Mouse (Mus musculus): ENCODE data around the gene Psmd13. TPM values are rescaled to one million over a fixed set of nuclear protein-coding genes. Genes with fewer than 3 reads are reported as not detected.

The Psmd13 gene
- polyA plus RNA-seq, 1 experiment: 43.0 TPM

GRCm38 (mm10) chr7:140914031-140914690 lies 32.4 kb downstream of the Psmd13 start:
- Histone ChIP-seq H3K36me3 (ENCODE audit: control insufficient read depth, insufficient read depth, low read length) (no peaks in the 10 kb centered on the region), H3K27ac (ENCODE audit: insufficient read depth, low read length) (no peak overlapping the region), H3K4me3 (ENCODE audit: extremely low read depth, insufficient read depth, insufficient read length) (no peak overlapping the region), H3K4me1 (ENCODE audit: control insufficient read depth, insufficient read depth, insufficient read length) (no peaks in the 10 kb centered on the region), H3K27me3 (ENCODE audit: control insufficient read depth, insufficient read depth, low read length) (no peaks in the 10 kb centered on the region)
- TF ChIP-seq CTCF (IDR thresholded peaks at IDR 0.05; ENCODE audit: extremely low read depth, insufficient read depth, insufficient read length, insufficient replicate concordance) (no peak), POLR2A (IDR thresholded peaks at IDR 0.05; ENCODE audit: low read depth, low read length) (no peak)
- 90% methylated on average over 8 of the region's 8 CpGs for WGBS
- no peak for DNase-seq (ENCODE audit: low read depth in 1 of 2, low spot score in 2 of 2)

DNA sequence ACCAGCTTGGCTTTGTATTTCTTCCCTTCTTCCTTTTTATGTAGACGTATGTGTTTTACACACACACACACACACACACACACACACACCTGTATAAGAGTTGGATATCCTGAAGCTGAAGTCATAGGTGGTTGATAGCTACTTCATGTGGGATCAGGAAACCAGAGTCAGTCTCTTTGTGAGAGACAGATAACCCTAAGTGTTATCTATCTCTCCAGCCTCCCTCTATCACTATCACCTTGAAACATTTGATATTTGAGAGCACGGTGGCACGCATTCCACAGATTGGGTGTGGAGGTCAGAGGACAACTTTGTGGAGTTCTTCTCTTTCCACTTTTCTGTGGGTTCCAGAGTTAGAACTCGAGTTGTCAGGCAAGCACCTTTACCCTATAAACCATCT lies 38.1 kb downstream of the Psmd13 start:
- no peak for DNase-seq (ENCODE audit: low read depth in 1 of 2, low spot score in 2 of 2)
- Histone ChIP-seq H3K27me3 (ENCODE audit: control insufficient read depth, insufficient read depth, low read length) (peaks cover 13% of the 10 kb centered on the region), H3K36me3 (ENCODE audit: control insufficient read depth, insufficient read depth, low read length) (no peaks in the 10 kb centered on the region), H3K27ac (ENCODE audit: insufficient read depth, low read length) (no peak overlapping the region), H3K4me3 (ENCODE audit: extremely low read depth, insufficient read depth, insufficient read length) (no peak overlapping the region), H3K4me1 (ENCODE audit: control insufficient read depth, insufficient read depth, insufficient read length) (peaks cover 4% of the 10 kb centered on the region; the same call in 1 of the 2 replicates)
- TF ChIP-seq POLR2A (IDR thresholded peaks at IDR 0.05; ENCODE audit: low read depth, low read length) (no peak), CTCF (IDR thresholded peaks at IDR 0.05; ENCODE audit: extremely low read depth, insufficient read depth, insufficient read length, insufficient replicate concordance) (no peak)
- WGBS: 77% methylated on average over 4 of the region's 4 CpGs

DNA sequence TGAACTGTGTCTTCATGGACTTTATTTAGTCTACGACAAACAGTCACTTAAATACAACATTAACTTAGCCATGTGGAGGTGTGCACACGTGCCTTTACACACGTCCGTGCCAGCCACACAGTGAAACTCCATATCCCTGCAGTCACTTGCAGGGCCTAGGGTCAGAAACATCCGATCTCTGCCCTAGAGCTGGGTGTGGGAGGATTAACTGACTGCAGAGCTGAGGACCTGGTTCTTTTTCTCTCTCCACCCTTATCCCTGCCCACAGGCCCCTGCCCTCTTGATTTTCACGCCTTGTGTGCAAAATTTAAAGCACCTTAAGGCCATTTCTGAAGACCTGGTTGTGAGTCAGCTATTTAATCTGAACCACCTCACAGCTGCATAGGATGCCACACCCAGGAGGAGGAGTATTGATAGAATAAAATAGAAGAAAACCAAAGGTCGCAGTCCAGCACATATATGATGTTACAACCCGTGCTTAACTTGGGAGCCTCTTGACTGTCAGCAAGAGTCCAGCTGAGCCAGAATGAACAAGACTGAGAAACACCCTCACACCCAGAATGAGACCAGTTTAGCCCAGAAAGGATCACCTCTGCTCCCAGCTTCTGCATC lies 38.8 kb downstream of the Psmd13 start, which contains the start of gene Nlrp6:
Nlrp6 (plus strand) TSS at position 485 of the 612 bp plus-strand sequence.
- no peak within 1 kb of the TSS for H3K4me3 ChIP-seq (ENCODE audit: extremely low read depth, insufficient read depth, insufficient read length)
- no peak for TF ChIP-seq CTCF (IDR thresholded peaks at IDR 0.05; ENCODE audit: extremely low read depth, insufficient read depth, insufficient read length, insufficient replicate concordance)
- no peak for TF ChIP-seq POLR2A (IDR thresholded peaks at IDR 0.05; ENCODE audit: low read depth, low read length)
- H3K27ac ChIP-seq (ENCODE audit: insufficient read depth, low read length): no peak within 1 kb of the TSS
- no peak for DNase-seq (ENCODE audit: low read depth in 1 of 2, low spot score in 2 of 2)
- 77% methylated on average over 8 of the region's 8 CpGs for WGBS
- H3K4me1 ChIP-seq (ENCODE audit: control insufficient read depth, insufficient read depth, insufficient read length): peaks cover 4% of the 10 kb centered on the region; the same call in 1 of the 2 replicates
- H3K27me3 ChIP-seq (ENCODE audit: control insufficient read depth, insufficient read depth, low read length): peaks cover 13% of the 10 kb centered on the region
- no peaks in the 10 kb centered on the region for H3K36me3 ChIP-seq (ENCODE audit: control insufficient read depth, insufficient read depth, low read length)

- TF ChIP-seq CTCF (IDR thresholded peaks at IDR 0.05; ENCODE audit: extremely low read depth, insufficient read depth, insufficient read length, insufficient replicate concordance) (no peak), POLR2A (IDR thresholded peaks at IDR 0.05; ENCODE audit: low read depth, low read length) (no peak)
- Histone ChIP-seq H3K36me3 (ENCODE audit: control insufficient read depth, insufficient read depth, low read length) (no peaks in the 10 kb centered on the region), H3K4me1 (ENCODE audit: control insufficient read depth, insufficient read depth, insufficient read length) (peaks cover 4% of the 10 kb centered on the region; the same call in 1 of the 2 replicates), H3K27me3 (ENCODE audit: control insufficient read depth, insufficient read depth, low read length) (peaks cover 13% of the 10 kb centered on the region), H3K4me3 (ENCODE audit: extremely low read depth, insufficient read depth, insufficient read length) (no peak overlapping the region), H3K27ac (ENCODE audit: insufficient read depth, low read length) (no peak overlapping the region)
- WGBS: 57% methylated on average over 22 of the region's 22 CpGs
- no peak for DNase-seq (ENCODE audit: low read depth in 1 of 2, low spot score in 2 of 2)
Observed at GRCm38 (mm10) chr7:140921225-140921975, 39.6 kb downstream of the Psmd13 start.

DNA sequence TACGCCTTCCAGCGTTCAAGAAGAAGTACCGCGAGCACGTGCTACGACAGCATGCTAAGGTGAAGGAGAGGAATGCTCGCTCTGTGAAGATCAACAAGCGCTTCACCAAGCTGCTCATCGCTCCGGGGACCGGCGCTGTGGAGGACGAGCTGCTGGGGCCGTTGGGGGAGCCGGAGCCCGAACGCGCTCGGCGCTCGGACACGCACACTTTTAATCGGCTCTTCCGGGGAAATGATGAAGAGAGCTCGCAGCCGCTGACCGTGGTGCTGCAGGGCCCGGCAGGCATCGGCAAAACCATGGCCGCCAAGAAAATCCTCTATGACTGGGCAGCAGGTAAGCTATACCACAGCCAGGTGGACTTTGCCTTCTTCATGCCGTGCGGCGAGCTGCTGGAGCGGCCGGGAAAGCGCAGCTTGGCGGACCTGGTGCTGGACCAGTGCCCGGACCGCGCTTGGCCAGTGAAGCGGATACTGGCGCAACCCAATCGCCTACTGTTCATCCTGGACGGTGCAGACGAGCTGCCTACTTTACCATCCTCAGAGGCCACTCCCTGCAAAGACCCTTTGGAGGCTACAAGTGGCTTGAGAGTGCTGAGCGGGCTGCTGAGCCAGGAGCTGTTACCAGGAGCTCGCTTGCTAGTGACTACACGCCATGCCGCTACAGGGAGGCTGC lies 40.8 kb downstream of the Psmd13 start:
- DNase-seq (ENCODE audit: low read depth in 1 of 2, low spot score in 2 of 2): no peak
- H3K36me3 ChIP-seq (ENCODE audit: control insufficient read depth, insufficient read depth, low read length): no peaks in the 10 kb centered on the region
- peak overlapping the region; percentile 18; the same call in 1 of the 2 replicates for H3K4me3 ChIP-seq (ENCODE audit: extremely low read depth, insufficient read depth, insufficient read length)
- no peak overlapping the region for H3K27ac ChIP-seq (ENCODE audit: insufficient read depth, low read length)
- H3K27me3 ChIP-seq (ENCODE audit: control insufficient read depth, insufficient read depth, low read length): peaks cover 13% of the 10 kb centered on the region
- 1% methylated on average over 49 of the region's 49 CpGs for WGBS
- TF ChIP-seq POLR2A (IDR thresholded peaks at IDR 0.05; ENCODE audit: low read depth, low read length) (no peak), CTCF (IDR thresholded peaks at IDR 0.05; ENCODE audit: extremely low read depth, insufficient read depth, insufficient read length, insufficient replicate concordance) (no peak)
- peaks cover 4% of the 10 kb centered on the region; the same call in 1 of the 2 replicates for H3K4me1 ChIP-seq (ENCODE audit: control insufficient read depth, insufficient read depth, insufficient read length)

DNA sequence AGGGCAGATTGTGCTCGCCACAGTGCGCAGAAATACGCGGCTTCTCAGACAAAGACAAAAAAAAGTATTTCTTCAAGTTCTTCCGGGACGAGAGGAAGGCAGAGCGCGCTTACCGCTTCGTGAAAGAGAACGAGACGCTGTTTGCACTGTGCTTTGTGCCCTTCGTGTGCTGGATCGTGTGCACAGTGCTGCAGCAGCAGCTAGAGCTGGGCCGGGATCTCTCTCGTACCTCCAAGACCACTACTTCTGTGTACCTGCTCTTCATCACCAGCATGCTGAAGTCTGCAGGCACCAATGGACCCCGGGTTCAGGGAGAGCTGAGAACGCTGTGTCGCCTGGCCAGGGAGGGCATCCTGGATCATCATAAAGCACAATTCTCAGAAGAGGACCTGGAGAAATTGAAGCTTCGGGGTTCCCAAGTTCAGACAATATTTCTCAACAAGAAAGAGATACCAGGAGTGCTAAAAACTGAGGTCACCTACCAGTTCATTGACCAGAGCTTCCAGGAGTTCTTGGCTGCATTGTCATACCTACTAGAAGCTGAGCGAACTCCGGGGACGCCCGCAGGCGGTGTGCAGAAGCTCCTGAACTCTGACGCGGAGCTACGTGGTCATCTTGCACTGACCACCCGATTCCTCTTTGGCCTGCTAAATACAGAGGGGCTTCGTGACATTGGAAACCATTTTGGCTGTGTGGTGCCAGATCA lies 41.5 kb downstream of the Psmd13 start:
- WGBS: 24% methylated on average over 30 of the region's 30 CpGs
- DNase-seq (ENCODE audit: low read depth in 1 of 2, low spot score in 2 of 2): no peak
- Histone ChIP-seq H3K27me3 (ENCODE audit: control insufficient read depth, insufficient read depth, low read length) (peaks cover 13% of the 10 kb centered on the region), H3K4me1 (ENCODE audit: control insufficient read depth, insufficient read depth, insufficient read length) (peaks cover 4% of the 10 kb centered on the region; the same call in 1 of the 2 replicates), H3K4me3 (ENCODE audit: extremely low read depth, insufficient read depth, insufficient read length) (peak overlapping the region; percentile 1; the same call in 1 of the 2 replicates), H3K27ac (ENCODE audit: insufficient read depth, low read length) (no peak overlapping the region), H3K36me3 (ENCODE audit: control insufficient read depth, insufficient read depth, low read length) (no peaks in the 10 kb centered on the region)
- TF ChIP-seq POLR2A (IDR thresholded peaks at IDR 0.05; ENCODE audit: low read depth, low read length) (no peak), CTCF (IDR thresholded peaks at IDR 0.05; ENCODE audit: extremely low read depth, insufficient read depth, insufficient read length, insufficient replicate concordance) (no peak)
